Mouse (Mus musculus): ENCODE measurements around the gene Kcnj9.

GRCm38 (mm10) chr1:172376758-172377458 lies 47.8 kb upstream of the Kcnj9 start:
- TF ChIP-seq CTCF (IDR thresholded peaks at IDR 0.05; ENCODE audit: extremely low read depth, insufficient read length, insufficient replicate concordance, low read depth, low read length) (no peak), POLR2A (IDR thresholded peaks at IDR 0.05; ENCODE audit: low read depth, low read length) (no peak)
